ENCODE assay signal across 36 mouse cellular contexts in the genomic region with DNA sequence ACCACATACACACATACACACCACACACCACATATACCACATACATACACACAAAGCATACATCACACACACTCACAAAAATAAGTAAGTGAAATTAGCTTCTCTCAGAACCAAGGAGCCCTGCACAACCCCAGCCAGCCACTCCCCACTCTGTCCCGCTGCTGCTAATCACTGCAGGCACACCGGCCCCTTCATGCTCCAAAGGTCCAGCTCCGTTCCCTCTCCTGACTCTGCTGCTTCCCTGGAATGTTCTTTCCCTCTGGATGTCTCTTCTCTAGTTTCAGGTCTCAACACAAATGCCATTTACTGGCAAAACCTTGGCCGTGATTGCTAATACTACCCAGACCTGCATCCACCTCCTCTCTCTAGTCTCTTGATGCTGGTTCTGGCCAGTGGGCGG. TPM values are rescaled to one million over a fixed set of nuclear protein-coding genes. Genes with fewer than 3 reads are reported as not detected.
"Had no signal": no experiment of that assay in that cellular context is flagged by ENCODE, and none has a peak within 500 bp of the region (broad histone marks: within the 10 kb centered on the region; RNA-seq: fewer than 3 reads in every experiment).

No protein-coding gene starts in this region.

- ATAC-seq: hindbrain, embryonic 16.5 days; inflammation-experienced regulatory T-cells, adult 6 months; intestine, embryonic 15.5 days; intestine, postnatal 0 days; liver, postnatal 0 days had no signal

- H3K27me3 ChIP-seq: heart, embryonic 12.5 days; hindbrain, embryonic 12.5 days; intestine, embryonic 15.5 days; limb, embryonic 12.5 days; liver, embryonic 13.5 days; liver, embryonic 15.5 days had no signal

- H3K9me3 ChIP-seq: heart, embryonic 12.5 days; hindbrain, embryonic 10.5 days; hindbrain, embryonic 12.5 days; intestine, embryonic 15.5 days; limb, embryonic 10.5 days; limb, embryonic 12.5 days; liver, embryonic 13.5 days; liver, embryonic 15.5 days had no signal

- H3K4me3 ChIP-seq: gastrocnemius, adult 2 months; heart, adult 2 months; heart, embryonic 12.5 days; hindbrain, embryonic 10.5 days; hindbrain, embryonic 12.5 days; intestine, embryonic 15.5 days; layer of hippocampus, adult 2 months; left cerebral cortex, adult 2 months; limb, embryonic 10.5 days; limb, embryonic 12.5 days; liver, embryonic 13.5 days; liver, embryonic 15.5 days had no signal

- H3K36me3 ChIP-seq: heart, embryonic 12.5 days; hindbrain, embryonic 10.5 days; hindbrain, embryonic 12.5 days; intestine, embryonic 15.5 days; limb, embryonic 10.5 days; limb, embryonic 12.5 days; liver, embryonic 13.5 days; liver, embryonic 15.5 days had no signal

- DNase-seq: gastrocnemius, adult 2 months; gastrocnemius, postnatal 10 days; gastrocnemius, postnatal 25 days; heart, adult 2 months; heart, postnatal 10 days; heart, postnatal 36 days; kidney, adult 18-20 months; kidney, adult 8-10 months; kidney, postnatal 10 days; kidney, postnatal 4 days; liver; liver, embryonic 13.5 days; liver, postnatal 0 days had no signal

- H3K27ac ChIP-seq: gastrocnemius, adult 2 months; heart, adult 2 months; hindbrain, embryonic 10.5 days; hindbrain, embryonic 12.5 days; hindbrain, embryonic 14.5 days; intestine, embryonic 15.5 days; layer of hippocampus, adult 2 months; left cerebral cortex, adult 2 months; limb, embryonic 10.5 days; limb, embryonic 12.5 days; liver, embryonic 13.5 days; liver, embryonic 15.5 days had no signal

- H3K4me2 ChIP-seq: heart, embryonic 12.5 days; hindbrain, embryonic 12.5 days; hindbrain, embryonic 14.5 days; intestine, embryonic 15.5 days; limb, embryonic 12.5 days; liver, embryonic 11.5 days; liver, embryonic 13.5 days; liver, embryonic 15.5 days had no signal

- H3K9ac ChIP-seq: heart, embryonic 12.5 days; hindbrain, embryonic 12.5 days; hindbrain, embryonic 14.5 days; intestine, embryonic 15.5 days; limb, embryonic 12.5 days; liver, embryonic 13.5 days; liver, embryonic 15.5 days; liver, postnatal 0 days had no signal

- H3K4me1 ChIP-seq: heart, embryonic 12.5 days; hindbrain, embryonic 10.5 days; hindbrain, embryonic 12.5 days; intestine, embryonic 15.5 days; limb, embryonic 10.5 days; limb, embryonic 12.5 days; liver, embryonic 13.5 days; liver, embryonic 15.5 days had no signal

RNA-seq across cellular contexts. Expression of a gene that starts 5.3 kb away (rescaled TPM):
- total RNA-seq: gastrocnemius, adult 2 months; gastrocnemius, postnatal 10 days; gastrocnemius, postnatal 25 days; gastrocnemius, postnatal 4 days; granulocyte monocyte progenitor cell, adult 5-6 weeks; heart, adult 2 months; heart, postnatal 10 days; heart, postnatal 36 days; layer of hippocampus, adult 2 months; layer of hippocampus, postnatal 10 days; layer of hippocampus, postnatal 25 days; left cerebral cortex, adult 2 months; left cerebral cortex, postnatal 14 days; left cerebral cortex, postnatal 36 days had no signal
- polyA plus RNA-seq: frontal cortex, adult 2 months; heart, adult 2 months; heart, embryonic 12.5 days; heart, embryonic 14.5 days; heart, embryonic 16.5 days; hindbrain, embryonic 10.5 days; hindbrain, embryonic 12.5 days; hindbrain, embryonic 14.5 days; hindbrain, embryonic 16.5 days; inflammation-experienced regulatory T-cells, adult 6 months; intestine, embryonic 15.5 days; intestine, postnatal 0 days; limb, embryonic 10.5 days; limb, embryonic 12.5 days; liver, embryonic 11.5 days; liver, embryonic 13.5 days; liver, embryonic 15.5 days; liver, postnatal 0 days had no signal

RNA-seq across cellular contexts. Expression of a gene that starts 16.9 kb away (rescaled TPM):
- total RNA-seq: gastrocnemius, adult 2 months; gastrocnemius, postnatal 10 days; gastrocnemius, postnatal 25 days; gastrocnemius, postnatal 4 days; granulocyte monocyte progenitor cell, adult 5-6 weeks; heart, adult 2 months; heart, postnatal 10 days; heart, postnatal 36 days; layer of hippocampus, adult 2 months; layer of hippocampus, postnatal 10 days; layer of hippocampus, postnatal 25 days; left cerebral cortex, adult 2 months; left cerebral cortex, postnatal 14 days; left cerebral cortex, postnatal 36 days had no signal
- polyA plus RNA-seq: frontal cortex, adult 2 months; heart, adult 2 months; heart, embryonic 12.5 days; heart, embryonic 14.5 days; heart, embryonic 16.5 days; hindbrain, embryonic 10.5 days; hindbrain, embryonic 12.5 days; inflammation-experienced regulatory T-cells, adult 6 months; liver, embryonic 11.5 days; liver, embryonic 13.5 days; liver, embryonic 15.5 days; liver, postnatal 0 days had no signal

RNA-seq across cellular contexts. Expression of a gene that starts 19.0 kb away (rescaled TPM):
- total RNA-seq: gastrocnemius, adult 2 months; gastrocnemius, postnatal 25 days; granulocyte monocyte progenitor cell, adult 5-6 weeks; heart, adult 2 months; heart, postnatal 10 days; heart, postnatal 36 days; layer of hippocampus, adult 2 months; layer of hippocampus, postnatal 10 days; layer of hippocampus, postnatal 25 days; left cerebral cortex, adult 2 months; left cerebral cortex, postnatal 14 days; left cerebral cortex, postnatal 36 days had no signal
- polyA plus RNA-seq: frontal cortex, adult 2 months; heart, adult 2 months; heart, embryonic 12.5 days; heart, embryonic 14.5 days; heart, embryonic 16.5 days; hindbrain, embryonic 10.5 days; hindbrain, embryonic 12.5 days; hindbrain, embryonic 14.5 days; inflammation-experienced regulatory T-cells, adult 6 months; intestine, postnatal 0 days; limb, embryonic 10.5 days; liver, embryonic 11.5 days; liver, embryonic 13.5 days; liver, embryonic 15.5 days; liver, postnatal 0 days had no signal

RNA-seq across cellular contexts. Expression of a gene that starts 24.3 kb away (rescaled TPM):
- total RNA-seq: gastrocnemius, adult 2 months; gastrocnemius, postnatal 10 days; gastrocnemius, postnatal 25 days; gastrocnemius, postnatal 4 days; granulocyte monocyte progenitor cell, adult 5-6 weeks; heart, adult 2 months; heart, postnatal 10 days; heart, postnatal 36 days; layer of hippocampus, adult 2 months; layer of hippocampus, postnatal 10 days; layer of hippocampus, postnatal 25 days; left cerebral cortex, adult 2 months; left cerebral cortex, postnatal 14 days; left cerebral cortex, postnatal 36 days had no signal
- polyA plus RNA-seq: heart, adult 2 months; heart, embryonic 12.5 days; heart, embryonic 14.5 days; heart, embryonic 16.5 days; hindbrain, embryonic 10.5 days; hindbrain, embryonic 12.5 days; inflammation-experienced regulatory T-cells, adult 6 months; intestine, embryonic 15.5 days; intestine, postnatal 0 days; limb, embryonic 10.5 days; limb, embryonic 12.5 days; liver, embryonic 11.5 days; liver, embryonic 13.5 days; liver, embryonic 15.5 days; liver, postnatal 0 days had no signal

RNA-seq across cellular contexts. Expression of a gene that starts 30.7 kb away (rescaled TPM):
- total RNA-seq: gastrocnemius, adult 2 months; gastrocnemius, postnatal 10 days; gastrocnemius, postnatal 25 days; gastrocnemius, postnatal 4 days; granulocyte monocyte progenitor cell, adult 5-6 weeks; heart, adult 2 months; heart, postnatal 10 days; heart, postnatal 36 days; layer of hippocampus, adult 2 months; layer of hippocampus, postnatal 10 days; layer of hippocampus, postnatal 25 days; left cerebral cortex, adult 2 months; left cerebral cortex, postnatal 14 days; left cerebral cortex, postnatal 36 days had no signal
- polyA plus RNA-seq: frontal cortex, adult 2 months; heart, adult 2 months; heart, embryonic 12.5 days; heart, embryonic 14.5 days; heart, embryonic 16.5 days; hindbrain, embryonic 10.5 days; hindbrain, embryonic 12.5 days; hindbrain, embryonic 14.5 days; hindbrain, embryonic 16.5 days; inflammation-experienced regulatory T-cells, adult 6 months; intestine, embryonic 15.5 days; intestine, postnatal 0 days; limb, embryonic 10.5 days; limb, embryonic 12.5 days; liver, embryonic 11.5 days; liver, embryonic 13.5 days; liver, embryonic 15.5 days; liver, postnatal 0 days had no signal
